Mouse (Mus musculus) neural tube, embryonic 12.5 days (tissue): ENCODE data around the gene Trap1. TPM values are rescaled to one million over a fixed set of nuclear protein-coding genes. Genes with fewer than 3 reads are reported as not detected.

Source experiments
- ATAC-seq: fragments of 200-750 bp; cut with Nextera tagmentation; 2 replicates; pipeline ENCODE4 v1.8.0; 2017; ENCODE audit warnings: low read depth, mild to moderate bottlenecking, moderate TSS enrichment, moderate library complexity; ENCODE audit not compliant: low FRiP score
- H3K27ac ChIP-seq: fragments of 300-500 bp; sonication (generic); 2 replicates; pipeline ENCODE4 v1.5.1; 2016
- H3K27me3 ChIP-seq: fragments of 300-500 bp; sonication (generic); replicated peaks from 2 replicates; pipeline ENCODE4 v1.6.1; 2016; ENCODE audit warnings: mild to moderate bottlenecking
- H3K36me3 ChIP-seq: fragments of 300-500 bp; sonication (generic); 2 replicates; pipeline ENCODE4 v1.6.1; 2016; ENCODE audit warnings: mild to moderate bottlenecking
- H3K4me1 ChIP-seq: fragments of 300-500 bp; sonication (generic); 2 replicates; pipeline ENCODE4 v1.6.1; 2016
- H3K4me2 ChIP-seq: fragments of 300-500 bp; sonication (generic); replicated peaks from 2 replicates; pipeline ENCODE4 v1.6.1; 2016; ENCODE audit warnings: mild to moderate bottlenecking
- H3K4me3 ChIP-seq: fragments of 300-500 bp; sonication (generic); 2 replicates; pipeline ENCODE4 v1.5.1; 2016
- H3K9ac ChIP-seq: fragments of 300-500 bp; sonication (generic); 2 replicates; pipeline ENCODE4 v1.6.1; 2016; ENCODE audit warnings: mild to moderate bottlenecking
- H3K9me3 ChIP-seq: fragments of 300-500 bp; sonication (generic); 2 replicates; pipeline ENCODE4 v1.6.1; 2016; ENCODE audit warnings: mild to moderate bottlenecking
- WGBS: fragments of 180-500 bp; shearing (Covaris S2); methylation state at CpG from one replicate; pipeline ENCODE4 v1.1.7; 2016; 5-methylcytosine and 5-hydroxymethylcytosine counted together
- polyA plus RNA-seq: library from polyadenylated mRNA; unstranded; fragments of >200 nt; fragmentation: Nextera tagmentation; extraction: Ambion mirVana; gene quantifications from 2 replicates; pipeline ENCODE4 v1.2.1, GENCODE M21; 2016

Gene Trap1
- polyA plus RNA-seq, 1 experiment from 2014 or later = 61.2 TPM

DNA sequence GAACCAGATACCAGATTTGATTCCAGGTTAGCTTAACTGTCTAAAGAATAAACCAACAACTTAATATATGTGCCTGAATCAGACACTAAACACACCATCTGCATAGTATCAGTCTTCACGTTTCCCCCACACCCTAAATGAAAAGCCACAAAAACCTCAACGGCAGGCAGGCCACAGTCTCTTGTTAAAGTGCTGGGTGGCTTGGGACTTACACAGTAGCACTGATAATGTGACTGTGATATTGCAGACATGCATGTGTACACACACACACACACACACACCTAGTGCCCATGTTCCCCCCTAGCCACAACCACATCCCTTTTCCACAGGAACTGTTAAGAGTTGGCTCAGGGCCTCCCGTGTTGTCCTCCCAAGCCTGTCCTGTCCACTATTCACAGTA lies 2.8 kb downstream of the Trap1 start:
- no peak for ATAC-seq

GRCm38 (mm10) chr16:4074297-4074696 lies 3.3 kb downstream of the Trap1 start:
- 78% methylated on average over 6 of the region's 6 CpGs for WGBS
- ATAC-seq = no peak

More for the DNA sequence above, 2.8 kb downstream of the Trap1 start:
- Histone ChIP-seq H3K36me3 (0 out of 2 replicates have a peak, but pooled peaks cover 3% of the 10 kb centered on the region), H3K4me1 (peaks cover 7% of the 10 kb centered on the region), H3K4me3 (no peak overlapping the region), H3K4me2 (no peak overlapping the region), H3K9me3 (no peaks in the 10 kb centered on the region), H3K27ac (no peak overlapping the region), H3K27me3 (no peaks in the 10 kb centered on the region), H3K9ac (no peak overlapping the region)
- 80% methylated on average over 3 of the region's 3 CpGs for WGBS

DNA sequence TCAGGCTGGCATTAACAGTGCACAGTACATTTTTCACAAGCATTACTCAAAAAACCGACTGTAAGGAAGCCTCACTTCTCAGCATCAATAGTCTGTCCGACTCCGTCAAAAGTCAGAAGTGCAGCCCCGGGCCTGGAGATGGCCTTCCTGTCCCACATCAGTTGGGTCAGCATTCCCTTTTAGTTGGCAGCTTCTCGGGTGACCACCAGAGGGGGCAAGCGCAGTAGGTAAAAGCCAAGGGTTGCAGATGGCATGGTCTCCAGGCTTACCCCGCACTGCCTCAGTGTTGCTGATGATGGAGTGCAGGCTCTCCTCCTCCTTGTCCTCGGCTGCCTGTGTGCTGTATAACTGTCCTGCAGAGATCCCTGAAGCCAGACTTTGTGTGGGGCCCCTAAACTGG lies 9.0 kb downstream of the Trap1 start:
- no peaks in the 10 kb centered on the region for H3K9me3 ChIP-seq
- 65% methylated on average over 8 of the region's 8 CpGs for WGBS
- no peak overlapping the region for H3K4me2 ChIP-seq
- H3K27me3 ChIP-seq = no peaks in the 10 kb centered on the region
- H3K27ac ChIP-seq = no peak overlapping the region
- ATAC-seq = 0 out of 2 replicates have a peak, but pooled peaks have one; percentile 37
- no peak overlapping the region for H3K9ac ChIP-seq
- H3K4me3 ChIP-seq = no peak overlapping the region
- no peaks in the 10 kb centered on the region for H3K4me1 ChIP-seq
- peaks cover 43% of the 10 kb centered on the region for H3K36me3 ChIP-seq

More at GRCm38 (mm10) chr16:4074297-4074696, 3.3 kb downstream of the Trap1 start:
- Histone ChIP-seq H3K4me3 (no peak overlapping the region), H3K9me3 (no peaks in the 10 kb centered on the region), H3K9ac (no peak overlapping the region), H3K27me3 (no peaks in the 10 kb centered on the region), H3K4me1 (peaks cover 7% of the 10 kb centered on the region), H3K27ac (no peak overlapping the region), H3K36me3 (0 out of 2 replicates have a peak, but pooled peaks cover 3% of the 10 kb centered on the region), H3K4me2 (no peak overlapping the region)

- no peaks in the 10 kb centered on the region for H3K9me3 ChIP-seq
- ATAC-seq = no peak
- H3K4me3 ChIP-seq = no peak overlapping the region
- H3K4me1 ChIP-seq = no peaks in the 10 kb centered on the region
- WGBS = 95% methylated on average over 4 of the region's 4 CpGs
- no peak overlapping the region for H3K4me2 ChIP-seq
- no peak overlapping the region for H3K9ac ChIP-seq
- peaks cover 76% of the 10 kb centered on the region for H3K36me3 ChIP-seq
- H3K27me3 ChIP-seq = no peaks in the 10 kb centered on the region
- H3K27ac ChIP-seq = no peak overlapping the region
Measured at GRCm38 (mm10) chr16:4064945-4065344, 12.7 kb downstream of the Trap1 start.

- no peaks in the 10 kb centered on the region for H3K27me3 ChIP-seq
- ATAC-seq = no peak
- no peaks in the 10 kb centered on the region for H3K4me1 ChIP-seq
- H3K36me3 ChIP-seq = peaks cover 86% of the 10 kb centered on the region
- H3K9ac ChIP-seq = no peak overlapping the region
- H3K9me3 ChIP-seq = no peaks in the 10 kb centered on the region
- no peak overlapping the region for H3K4me3 ChIP-seq
- WGBS = 87% methylated on average over 3 of the region's 3 CpGs
- H3K27ac ChIP-seq = no peak overlapping the region
- no peak overlapping the region for H3K4me2 ChIP-seq
Measured at GRCm38 (mm10) chr16:4053811-4054210, 23.8 kb downstream of the Trap1 start.

GRCm38 (mm10) chr16:4052601-4053000 lies 25.0 kb downstream of the Trap1 start:
- Histone ChIP-seq H3K9ac (no peak overlapping the region), H3K27me3 (no peaks in the 10 kb centered on the region), H3K4me1 (no peaks in the 10 kb centered on the region), H3K9me3 (no peaks in the 10 kb centered on the region), H3K27ac (no peak overlapping the region), H3K36me3 (peaks cover 85% of the 10 kb centered on the region), H3K4me2 (no peak overlapping the region), H3K4me3 (no peak overlapping the region)
- WGBS = 93% methylated on average over 4 of the region's 4 CpGs
- ATAC-seq = no peak

GRCm38 (mm10) chr16:4045524-4045923 lies 32.1 kb downstream of the Trap1 start:
- H3K27me3 ChIP-seq = no peaks in the 10 kb centered on the region
- H3K36me3 ChIP-seq = peaks cover 79% of the 10 kb centered on the region
- 90% methylated on average over 4 of the region's 4 CpGs for whole genome bisulfite sequencing
- no peaks in the 10 kb centered on the region for H3K4me1 ChIP-seq
- no peak overlapping the region for H3K27ac ChIP-seq
- no peak overlapping the region for H3K9ac ChIP-seq
- no peak overlapping the region for H3K4me3 ChIP-seq
- no peaks in the 10 kb centered on the region for H3K9me3 ChIP-seq
- no peak for ATAC-seq
- H3K4me2 ChIP-seq = no peak overlapping the region

- H3K4me3 ChIP-seq = no peak overlapping the region
- H3K9ac ChIP-seq = no peak overlapping the region
- WGBS = 90% methylated on average over 2 of the region's 2 CpGs
- ATAC-seq = no peak
- no peaks in the 10 kb centered on the region for H3K4me1 ChIP-seq
- no peaks in the 10 kb centered on the region for H3K27me3 ChIP-seq
- H3K4me2 ChIP-seq = no peak overlapping the region
- H3K9me3 ChIP-seq = no peaks in the 10 kb centered on the region
- no peak overlapping the region for H3K27ac ChIP-seq
- H3K36me3 ChIP-seq = peaks cover 81% of the 10 kb centered on the region
Measured at GRCm38 (mm10) chr16:4044093-4044492, 33.5 kb downstream of the Trap1 start.

- no peak overlapping the region for H3K27ac ChIP-seq
- H3K36me3 ChIP-seq = peaks cover 86% of the 10 kb centered on the region
- H3K9ac ChIP-seq = no peak overlapping the region
- H3K27me3 ChIP-seq = no peaks in the 10 kb centered on the region
- no peaks in the 10 kb centered on the region for H3K4me1 ChIP-seq
- 97% methylated on average over 4 of the region's 4 CpGs for WGBS
- no peak for ATAC-seq
- H3K9me3 ChIP-seq = no peaks in the 10 kb centered on the region
- no peak overlapping the region for H3K4me3 ChIP-seq
- no peak overlapping the region for H3K4me2 ChIP-seq
Measured at GRCm38 (mm10) chr16:4041646-4042045, 36.0 kb downstream of the Trap1 start.

DNA sequence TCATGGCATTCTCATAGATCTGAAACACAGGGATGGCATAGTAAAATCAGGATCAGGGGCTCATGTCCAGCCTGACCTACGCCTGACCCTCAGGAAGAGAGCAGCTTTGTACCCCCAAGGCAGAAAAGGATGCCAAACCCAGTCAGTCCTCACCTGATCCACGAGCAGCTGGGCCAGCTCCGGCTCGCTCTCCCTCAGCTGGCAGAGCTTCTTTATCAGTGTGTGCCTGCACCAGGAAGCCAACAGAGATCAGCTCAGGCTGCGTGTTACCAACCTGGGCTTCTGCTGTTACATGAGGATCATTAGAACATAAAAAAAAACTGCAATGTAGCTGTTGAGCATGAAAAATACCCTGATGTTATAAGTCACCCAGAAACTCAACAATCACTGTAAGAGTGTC lies 37.4 kb downstream of the Trap1 start:
- Histone ChIP-seq H3K4me2 (no peak overlapping the region), H3K27me3 (no peaks in the 10 kb centered on the region), H3K4me3 (no peak overlapping the region), H3K27ac (no peak overlapping the region), H3K9me3 (no peaks in the 10 kb centered on the region), H3K4me1 (no peaks in the 10 kb centered on the region), H3K9ac (no peak overlapping the region), H3K36me3 (peaks cover 76% of the 10 kb centered on the region)
- ATAC-seq = no peak
- WGBS = 92% methylated on average over 5 of the region's 5 CpGs

DNA sequence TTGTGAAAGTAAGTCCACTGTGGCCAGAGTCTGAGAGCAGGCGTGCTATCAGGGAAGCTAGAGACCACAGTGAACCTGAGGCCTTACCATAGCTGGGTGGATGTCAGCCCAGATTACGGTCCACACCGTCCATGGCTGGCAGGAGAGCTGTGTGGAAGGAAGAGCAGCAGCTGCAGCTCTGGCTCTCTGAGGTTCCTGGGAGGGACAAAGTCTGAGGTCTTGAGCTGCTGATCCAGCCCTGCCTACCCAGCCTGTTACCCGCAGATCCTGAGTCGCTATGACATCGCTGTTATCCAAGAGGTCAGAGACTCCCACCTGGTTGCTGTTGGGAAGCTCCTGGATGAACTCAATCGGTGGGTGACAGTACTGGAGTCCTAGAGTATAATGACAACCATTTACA lies 39.9 kb downstream of the Trap1 start:
- Histone ChIP-seq H3K4me1 (no peaks in the 10 kb centered on the region), H3K9me3 (no peaks in the 10 kb centered on the region), H3K36me3 (peaks cover 58% of the 10 kb centered on the region), H3K4me2 (no peak overlapping the region), H3K9ac (no peak overlapping the region), H3K27me3 (no peaks in the 10 kb centered on the region), H3K27ac (no peak overlapping the region), H3K4me3 (no peak overlapping the region)
- 97% methylated on average over 7 of the region's 7 CpGs for WGBS
- no peak for ATAC-seq

DNA sequence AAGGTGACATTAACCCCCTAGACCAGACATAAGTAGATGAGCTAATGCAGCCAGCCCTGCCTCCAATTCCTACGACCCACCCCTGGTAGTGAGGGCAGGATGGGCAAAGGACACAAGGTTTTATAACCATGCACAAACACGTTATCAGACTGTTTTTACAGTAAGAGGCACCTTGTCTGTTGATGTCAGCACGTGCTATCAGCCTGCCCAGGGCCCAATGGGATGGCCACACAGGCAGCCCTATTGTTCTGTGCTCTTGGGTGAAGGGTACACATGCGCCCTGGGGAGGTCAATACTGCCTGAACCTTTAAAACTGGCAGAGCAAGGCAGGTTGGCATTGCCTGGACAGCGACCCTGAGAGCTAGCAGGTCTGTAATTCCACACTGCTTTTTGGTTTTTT lies 40.8 kb downstream of the Trap1 start, which contains the start of gene Dnase1:
Gene Dnase1, plus strand, starts transcription at position 136 of the 400 bp plus-strand sequence.
- Histone ChIP-seq H3K27me3 (no peaks in the 10 kb centered on the region), H3K9ac (no peak within 1 kb of the TSS), H3K27ac (no peak within 1 kb of the TSS), H3K4me1 (no peaks in the 10 kb centered on the region), H3K4me3 (no peak within 1 kb of the TSS), H3K4me2 (no peak within 1 kb of the TSS), H3K9me3 (no peaks in the 10 kb centered on the region), H3K36me3 (peaks cover 55% of the 10 kb centered on the region)
- 92% methylated on average over 5 of the region's 5 CpGs for WGBS
- no peak for ATAC-seq

DNA sequence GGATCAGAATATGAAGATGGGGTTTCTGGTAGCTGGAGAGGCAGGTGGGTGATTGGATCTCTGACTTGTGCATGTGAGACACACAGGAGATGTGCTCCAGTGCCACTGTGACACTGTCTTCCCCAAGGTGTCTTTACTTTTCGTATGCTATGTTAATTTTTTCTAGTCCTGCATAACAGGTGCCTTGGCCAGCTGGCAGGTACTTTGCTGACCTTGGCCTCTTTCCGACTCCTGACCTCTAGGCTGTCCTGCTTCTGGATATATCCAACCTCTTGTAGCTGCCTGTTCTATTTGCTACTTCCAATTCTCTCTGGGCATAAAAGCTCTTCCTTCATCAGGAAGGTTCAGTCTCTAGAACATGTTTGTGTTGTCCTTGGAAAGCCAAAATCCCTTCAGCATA lies 42.1 kb downstream of the Trap1 start:
- 87% methylated on average over 2 of the region's 2 CpGs for WGBS

More for the DNA sequence above, 42.1 kb downstream of the Trap1 start:
- ATAC-seq = no peak
- Histone ChIP-seq H3K36me3 (peaks cover 43% of the 10 kb centered on the region), H3K9me3 (no peaks in the 10 kb centered on the region), H3K4me3 (no peak overlapping the region), H3K4me2 (no peak overlapping the region), H3K27me3 (no peaks in the 10 kb centered on the region), H3K27ac (no peak overlapping the region), H3K4me1 (no peaks in the 10 kb centered on the region), H3K9ac (no peak overlapping the region)
